Comparison of ENCODE assay signal across 8 mouse cellular contexts in the genomic region with DNA sequence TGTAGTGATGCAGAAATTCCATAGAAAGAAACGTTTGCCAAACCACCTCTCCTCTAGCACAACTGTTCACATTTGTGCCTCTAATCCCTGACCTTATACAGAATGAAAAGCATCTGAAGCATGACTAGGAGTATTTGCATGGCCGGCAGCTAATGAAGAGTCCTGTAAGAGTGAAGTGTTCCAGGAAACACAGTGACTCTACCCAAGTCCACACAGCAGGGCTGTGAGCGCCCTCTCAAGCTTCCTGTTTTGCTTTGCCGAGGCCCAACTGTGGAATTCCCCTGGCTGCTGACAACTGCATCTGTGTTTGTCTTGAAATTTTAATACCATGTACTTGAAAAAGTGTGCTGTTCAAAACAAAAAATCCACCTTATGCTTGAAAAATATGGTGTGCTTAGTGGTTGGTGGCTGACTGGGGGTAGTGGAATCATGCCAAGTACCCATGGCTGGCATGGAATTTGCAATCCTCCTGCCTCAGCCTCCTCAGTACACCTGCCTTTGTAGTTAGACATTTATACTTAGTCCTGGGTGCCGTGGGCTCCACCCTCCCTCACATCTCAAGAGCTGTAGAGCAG.
DNase-seq lines count a peak whose midpoint lies in the region.

No protein-coding gene starts in this region.

- DNase-seq in gastrocnemius, postnatal 25 days, result peak; percentile 16
- DNase-seq in gastrocnemius, adult 18-20 months (ENCODE audit: low spot score), result no peak
- DNase-seq in fibroblast of lung, adult 2 months (ENCODE audit: low read depth), result peak; percentile 48
- peak; percentile 59 for DNase-seq in layer of hippocampus, adult 11-12 months (ENCODE audit: low spot score)
- peak; percentile 43 for DNase-seq in skeletal muscle tissue, adult 2 months (ENCODE audit: low read depth, low spot score)
- DNase-seq in ovary, postnatal 36 days (ENCODE audit: low spot score), result no peak
- DNase-seq in gastrocnemius, postnatal 14 days, result no peak
- DNase-seq in c-Kit-positive CD71-positive TER-119-positive erythroid progenitor cells, embryonic 14.5 days (ENCODE audit: low spot score), result no peak

- intact Hi-C loops in gastrocnemius, postnatal 14 days (cut with DNase I; ENCODE audit: low total_unique reads), result no loop called here

Comparison
In these comparisons a context has a peak if more than half of its experiments do, and no peak if none do; other contexts are left out.
1. DNase-seq: peak in gastrocnemius, postnatal 25 days (single experiment), fibroblast of lung, adult 2 months (single experiment), layer of hippocampus, adult 11-12 months (single experiment) and skeletal muscle tissue, adult 2 months (single experiment); none in gastrocnemius, adult 18-20 months (single experiment), ovary, postnatal 36 days (single experiment), gastrocnemius, postnatal 14 days (single experiment) and c-Kit-positive CD71-positive TER-119-positive erythroid progenitor cells, embryonic 14.5 days (single experiment).